Mouse (Mus musculus) spleen, adult 2 months (tissue): ENCODE data around the gene Zfp263.

Experiments used
- CTCF ChIP-seq: fragments of 200-500 bp; IDR thresholded peaks from 2 replicates; pipeline ENCODE4 v1.5.1; 2011; ENCODE audit warnings: mild to moderate bottlenecking, inconsistent platforms; ENCODE audit not compliant: insufficient read depth, insufficient read length, insufficient replicate concordance; ENCODE audit errors: extremely low read depth
- POLR2A ChIP-seq: fragments of 200-500 bp; IDR thresholded peaks from 2 replicates; pipeline ENCODE4 v1.6.1; 2011; ENCODE audit warnings: low read depth, low read length, inconsistent platforms

DNA sequence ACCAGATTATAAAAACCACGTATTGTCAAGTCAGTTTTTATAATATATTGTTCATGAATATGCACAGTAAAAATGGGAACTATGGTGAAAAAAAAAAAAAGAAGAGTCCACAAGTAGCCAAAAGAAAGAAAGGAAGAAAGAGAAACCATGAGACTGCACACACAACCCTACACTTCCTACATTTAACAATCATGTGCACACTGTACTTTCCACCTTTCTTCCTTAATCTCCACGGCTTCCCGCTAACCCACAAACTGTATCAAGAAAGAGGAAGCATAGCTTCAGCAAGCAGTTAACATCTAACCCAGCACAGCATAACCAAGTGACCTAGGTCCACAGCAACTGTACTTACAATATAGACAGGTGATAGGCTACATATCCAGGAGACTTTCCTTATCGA lies 11.3 kb upstream of the Zfp263 start:
- TF ChIP-seq POLR2A = no peak
- no peak for TF ChIP-seq CTCF
